Mouse (Mus musculus) heart, postnatal 4 days (tissue): ENCODE results near the gene Hist1h2bk. TPM values are rescaled to one million over a fixed set of nuclear protein-coding genes. Genes with fewer than 3 reads are reported as not detected.

Source experiments
- DNase-seq: peaks from one replicate; pipeline ENCODE4 v3.0.0; 2021
- total RNA-seq, 2 experiments: library from RNA; stranded (reverse); gene quantifications; 2 replicates each; pipeline ENCODE4 v1.2.3; 2021

The Hist1h2bk gene
- total RNA-seq, 2 experiments from 2014 or later = 416 to 424 TPM

DNA sequence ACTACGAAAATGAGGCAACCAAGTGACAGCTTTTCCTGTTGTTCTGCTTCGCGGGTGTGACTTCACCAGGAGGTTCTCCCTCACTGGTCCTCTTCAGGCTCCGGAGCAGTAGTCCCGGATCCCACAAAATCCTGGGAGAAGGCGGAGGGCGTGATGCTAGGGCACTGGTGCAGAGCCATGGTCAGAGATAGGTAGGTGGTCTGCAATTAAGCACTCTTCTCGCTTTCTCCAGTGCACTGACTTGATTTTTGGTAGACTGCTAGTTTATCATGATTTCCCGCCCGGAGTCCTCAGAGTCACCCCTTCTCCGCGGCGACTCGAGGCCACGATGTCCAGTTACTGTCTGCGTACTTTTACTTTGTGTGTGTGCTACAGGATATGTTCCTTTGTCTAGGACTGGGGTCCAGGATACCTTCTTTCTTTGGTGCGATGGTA lies 21.2 kb upstream of the Hist1h2bk start:
- no peak for DNase-seq

GRCm38 (mm10) chr13:22015479-22016450 lies 19.9 kb upstream of the Hist1h2bk start:
- peak; percentile 80 for DNase-seq

GRCm38 (mm10) chr13:22019934-22020835 lies 15.5 kb upstream of the Hist1h2bk start:
- DNase-seq = no peak

GRCm38 (mm10) chr13:22020901-22021339 lies 14.8 kb upstream of the Hist1h2bk start:
- DNase-seq = peak; percentile 81

DNA sequence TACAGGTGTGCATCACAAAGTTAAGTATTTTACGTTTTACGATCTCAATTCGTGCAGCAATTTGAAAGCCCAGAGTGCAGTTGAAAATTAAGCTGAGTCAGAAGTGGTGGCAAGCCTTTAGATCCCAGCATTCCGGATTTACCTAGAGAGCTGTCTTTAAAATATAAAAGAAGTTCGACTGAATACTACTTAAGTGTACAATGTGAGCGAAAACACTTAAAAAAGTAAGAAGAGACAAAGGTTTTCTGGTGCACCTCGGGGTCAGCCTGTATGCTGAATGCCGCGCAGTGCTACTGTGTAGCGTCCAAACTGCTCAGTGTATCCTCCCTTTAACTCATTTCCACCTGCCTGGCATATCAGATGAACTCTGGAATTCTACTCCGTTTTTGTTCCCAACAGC lies 14.1 kb upstream of the Hist1h2bk start:
- no peak for DNase-seq

DNA sequence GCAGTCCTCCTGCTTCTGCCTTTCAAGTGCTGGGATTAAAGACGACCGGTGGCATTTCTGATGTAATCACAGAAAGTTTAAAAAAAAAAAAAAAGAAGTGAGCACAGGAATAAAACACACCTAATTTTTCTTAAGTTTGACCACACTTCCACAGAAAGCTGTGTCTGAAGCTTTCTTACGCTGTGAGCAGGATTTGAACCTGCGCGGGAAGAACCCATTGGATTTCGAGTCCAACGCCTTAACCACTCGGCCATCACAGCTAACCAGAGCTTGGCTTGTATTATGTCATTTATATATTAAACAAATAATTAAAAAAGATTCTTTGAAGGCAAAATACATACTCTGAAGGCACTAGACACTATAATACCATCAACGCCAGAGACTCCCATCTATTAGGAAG lies 13.4 kb upstream of the Hist1h2bk start:
- peak; percentile 87 for DNase-seq

GRCm38 (mm10) chr13:22026058-22027031 lies 9.3 kb upstream of the Hist1h2bk start:
- peak; percentile 91 for DNase-seq

GRCm38 (mm10) chr13:22028673-22029460 lies 6.8 kb upstream of the Hist1h2bk start:
- peak; percentile 98 for DNase-seq

DNA sequence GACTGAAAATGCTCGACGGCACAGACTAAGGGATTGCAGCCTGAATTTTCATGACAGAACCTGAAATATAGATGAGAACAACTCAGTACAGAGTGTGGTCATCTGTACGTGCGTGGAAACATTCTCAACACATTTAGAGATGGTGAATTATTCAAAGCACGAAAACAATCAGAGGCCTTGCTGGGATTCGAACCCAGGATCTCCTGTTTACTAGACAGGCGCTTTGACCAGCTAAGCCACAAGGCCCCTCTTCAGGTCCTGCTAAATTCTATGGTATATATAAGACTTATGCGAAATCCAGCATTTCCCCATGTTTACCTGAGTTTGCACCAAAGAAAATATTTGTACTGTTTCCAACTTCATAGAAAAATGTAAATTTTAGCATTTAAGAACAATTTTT lies 5.7 kb upstream of the Hist1h2bk start:
- no peak for DNase-seq

- no peak for DNase-seq
Observed at GRCm38 (mm10) chr13:22030493-22030892, 5.2 kb upstream of the Hist1h2bk start.

- no peak for DNase-seq
Observed at GRCm38 (mm10) chr13:22033741-22034442, 1.8 kb upstream of the Hist1h2bk start.

GRCm38 (mm10) chr13:22034443-22035266 lies 1.0 kb upstream of the Hist1h2bk start:
- no peak for DNase-seq

DNA sequence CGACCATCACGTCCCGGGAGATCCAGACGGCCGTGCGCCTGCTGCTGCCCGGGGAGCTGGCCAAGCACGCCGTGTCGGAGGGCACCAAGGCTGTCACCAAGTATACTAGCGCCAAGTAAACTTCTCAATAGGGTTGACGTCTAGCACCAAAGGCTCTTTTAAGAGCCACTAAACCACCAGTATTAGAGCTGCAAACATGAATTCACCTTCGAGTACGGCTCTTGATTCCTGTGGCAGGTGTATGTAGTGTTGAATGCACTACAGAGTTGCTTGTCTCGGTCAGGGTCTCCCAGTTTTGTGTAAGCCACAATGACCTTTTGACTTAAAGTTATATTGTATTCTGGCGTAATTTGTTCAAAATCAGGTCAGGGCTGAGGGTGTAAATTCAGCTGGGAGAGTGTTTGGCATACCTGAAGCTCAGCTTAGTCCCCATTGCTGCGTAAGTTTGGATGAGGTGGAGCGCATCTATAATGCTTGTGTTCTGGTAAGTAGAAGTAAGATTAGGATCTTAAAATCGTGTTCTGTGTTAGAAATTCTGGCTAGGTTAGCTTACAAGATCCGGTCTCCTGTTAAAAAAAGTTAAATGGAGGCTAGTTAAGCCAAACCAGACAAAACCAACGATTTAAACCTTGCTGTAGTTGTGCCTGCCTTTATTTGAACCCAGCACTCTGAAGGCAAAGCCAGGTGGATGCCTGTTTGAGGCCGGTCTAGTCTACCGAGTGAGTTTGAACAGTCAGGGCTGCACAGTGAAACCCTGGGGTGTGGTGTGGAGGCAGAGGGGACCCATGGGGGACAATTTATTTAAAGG lies 683 bp downstream of the Hist1h2bk start:
- no peak for DNase-seq

- DNase-seq = no peak
Observed at GRCm38 (mm10) chr13:22036986-22037385, 1.3 kb downstream of the Hist1h2bk start.

- no peak for DNase-seq
Observed at GRCm38 (mm10) chr13:22037415-22037814, 1.7 kb downstream of the Hist1h2bk start.

- no peak for DNase-seq
Observed at GRCm38 (mm10) chr13:22039364-22039763, 3.7 kb downstream of the Hist1h2bk start.

GRCm38 (mm10) chr13:22039951-22040463 lies 4.3 kb downstream of the Hist1h2bk start:
- no peak for DNase-seq
